Mouse (Mus musculus) limb, embryonic 14.5 days (tissue): ENCODE measurements at regions not wholly inside any gene's neighbourhood (a gene's known extent, or its start where the extent isn't known, plus 50 kb on each side); places are given as distances from the start of the nearest gene placed in this dataset.

ENCODE experiments used
- ATAC-seq: fragments of 200-750 bp; cut with Nextera tagmentation; 2 replicates; pipeline ENCODE4 v1.8.0; 2017; ENCODE audit warnings: low read depth, moderate number of reproducible peaks, moderate TSS enrichment; ENCODE audit not compliant: low FRiP score
- DNase-seq: peaks from one replicate; pipeline ENCODE4 v3.0.0-alpha.2; 2015; ENCODE audit warnings: low spot score
- H3K27ac ChIP-seq: fragments of 300-500 bp; sonication (generic); replicated peaks from 2 replicates; pipeline ENCODE4 v1.5.1; 2014; ENCODE audit warnings: low read depth, mild to moderate bottlenecking, low read length, moderate library complexity, mixed read lengths
- H3K27me3 ChIP-seq: fragments of 300-500 bp; sonication (generic); 2 replicates; pipeline ENCODE4 v1.6.1; 2014; ENCODE audit warnings: low read length, mixed read lengths; ENCODE audit not compliant: control insufficient read depth, insufficient read depth
- H3K36me3 ChIP-seq: fragments of 300-500 bp; sonication (generic); 2 replicates; pipeline ENCODE4 v1.6.1; 2014; ENCODE audit warnings: mild to moderate bottlenecking, low read length, moderate library complexity, mixed read lengths; ENCODE audit not compliant: control insufficient read depth, insufficient read depth
- H3K4me1 ChIP-seq: fragments of 300-500 bp; sonication (generic); 2 replicates; pipeline ENCODE4 v1.6.1; 2014; ENCODE audit warnings: antibody characterized with exemption, low read length, mixed read lengths; ENCODE audit not compliant: control insufficient read depth, insufficient read depth
- H3K4me2 ChIP-seq: fragments of 300-500 bp; sonication (generic); replicated peaks from 2 replicates; pipeline ENCODE4 v1.6.1; 2014; ENCODE audit warnings: low read depth, mild to moderate bottlenecking, low read length, moderate library complexity; ENCODE audit not compliant: severe bottlenecking
- H3K4me3 ChIP-seq: fragments of 300-500 bp; sonication (generic); replicated peaks from 2 replicates; pipeline ENCODE4 v1.5.1; 2014; ENCODE audit warnings: low read length
- H3K9ac ChIP-seq: fragments of 300-500 bp; sonication (generic); 2 replicates; pipeline ENCODE4 v1.6.1; 2014; ENCODE audit warnings: mild to moderate bottlenecking, low read depth, low read length, moderate library complexity; ENCODE audit not compliant: severe bottlenecking
- H3K9me3 ChIP-seq: fragments of 300-500 bp; sonication (generic); 2 replicates; pipeline ENCODE4 v1.6.1; 2016; ENCODE audit warnings: low read length; ENCODE audit not compliant: control insufficient read depth
- POLR2A ChIP-seq: fragments of 200-500 bp; IDR thresholded peaks from 2 replicates; pipeline ENCODE4 v1.8.0; 2012; ENCODE audit warnings: inconsistent platforms, mild to moderate bottlenecking, moderate library complexity, borderline replicate concordance; ENCODE audit not compliant: insufficient read depth, insufficient read length; ENCODE audit errors: extremely low read depth
- WGBS: fragments of 180-500 bp; shearing (Covaris S2); extraction: QIAGEN DNeasy Blood & Tissue Kit; methylation state at CpG from one replicate; pipeline ENCODE4 v1.1.7; 2014; 5-methylcytosine and 5-hydroxymethylcytosine counted together

- no peak for TF ChIP-seq POLR2A
- H3K4me2 ChIP-seq, result no peak overlapping the region
- no peak for ATAC-seq
- 59% methylated on average over 4 of the region's 4 CpGs for WGBS
- H3K9ac ChIP-seq, result no peak overlapping the region
- H3K27ac ChIP-seq, result no peak overlapping the region
- peaks cover 4% of the 10 kb centered on the region; the same call in 1 of the 2 replicates for H3K4me1 ChIP-seq
- H3K4me3 ChIP-seq, result no peak overlapping the region
- H3K36me3 ChIP-seq, result no peaks in the 10 kb centered on the region
- no peaks in the 10 kb centered on the region for H3K9me3 ChIP-seq
- no peaks in the 10 kb centered on the region for H3K27me3 ChIP-seq
- DNase-seq, result no peak
These were observed 63.3 kb upstream of the Cul1 start for GRCm38 (mm10) chr6:47389908-47390307.

- ATAC-seq, result no peak
- DNase-seq, result peak; percentile 38
These were observed 62.7 kb upstream of the Cul1 start for GRCm38 (mm10) chr6:47390436-47391002.

GRCm38 (mm10) chr6:47391014-47391802, 62.0 kb upstream of the Cul1 start:
- H3K27me3 ChIP-seq, result no peaks in the 10 kb centered on the region
- H3K4me3 ChIP-seq, result no peak overlapping the region
- DNase-seq (no peak), ATAC-seq (no peak)
- WGBS, result 44% methylated on average over 3 of the region's 3 CpGs
- no peak overlapping the region for H3K9ac ChIP-seq
- H3K36me3 ChIP-seq, result no peaks in the 10 kb centered on the region
- H3K27ac ChIP-seq, result no peak overlapping the region
- no peak for TF ChIP-seq POLR2A
- H3K4me2 ChIP-seq, result no peak overlapping the region
- peaks cover 4% of the 10 kb centered on the region; the same call in 1 of the 2 replicates for H3K4me1 ChIP-seq
- no peaks in the 10 kb centered on the region for H3K9me3 ChIP-seq

More at GRCm38 (mm10) chr6:47390436-47391002, 62.7 kb upstream of the Cul1 start:
- Histone ChIP-seq H3K9me3 (no peaks in the 10 kb centered on the region), H3K27me3 (no peaks in the 10 kb centered on the region), H3K9ac (no peak overlapping the region), H3K4me3 (no peak overlapping the region), H3K4me1 (peaks cover 4% of the 10 kb centered on the region; the same call in 1 of the 2 replicates), H3K4me2 (no peak overlapping the region), H3K27ac (no peak overlapping the region), H3K36me3 (no peaks in the 10 kb centered on the region)
- WGBS, result 29% methylated on average over 7 of the region's 7 CpGs
- no peak for TF ChIP-seq POLR2A

GRCm38 (mm10) chr6:47395465-47396337, 57.5 kb upstream of the Cul1 start:
- Histone ChIP-seq H3K4me1 (peaks cover 4% of the 10 kb centered on the region; the same call in 1 of the 2 replicates), H3K36me3 (no peaks in the 10 kb centered on the region), H3K4me3 (no peak overlapping the region), H3K9ac (no peak overlapping the region), H3K27ac (no peak overlapping the region), H3K9me3 (no peaks in the 10 kb centered on the region), H3K4me2 (no peak overlapping the region), H3K27me3 (no peaks in the 10 kb centered on the region)
- no peak for TF ChIP-seq POLR2A
- WGBS, result 31% methylated on average over 5 of the region's 5 CpGs
- DNase-seq, result peak; percentile 22
- no peak for ATAC-seq
